Mouse (Mus musculus) limb, embryonic 12.5 days (tissue): Measurements from ENCODE around the gene Wfikkn1. TPM values are rescaled to one million over a fixed set of nuclear protein-coding genes. Genes with fewer than 3 reads are reported as not detected.

ENCODE experiments used
- ATAC-seq: fragments of 200-750 bp; cut with Nextera tagmentation; 2 replicates; pipeline ENCODE4 v1.8.0; 2017; ENCODE audit warnings: low read depth, moderate TSS enrichment; ENCODE audit not compliant: insufficient number of reproducible peaks, insufficient read depth, low FRiP score, low TSS enrichment
- H3K27ac ChIP-seq: fragments of 300-500 bp; sonication (generic); 2 replicates; pipeline ENCODE4 v1.5.1; 2016; ENCODE audit warnings: mild to moderate bottlenecking, moderate library complexity
- H3K27me3 ChIP-seq: fragments of 300-500 bp; sonication (generic); 2 replicates; pipeline ENCODE4 v1.6.1; 2016; ENCODE audit warnings: mild to moderate bottlenecking, moderate library complexity
- H3K36me3 ChIP-seq: fragments of 300-500 bp; sonication (generic); 2 replicates; pipeline ENCODE4 v1.6.1; 2016; ENCODE audit warnings: mild to moderate bottlenecking, moderate library complexity
- H3K4me1 ChIP-seq: fragments of 300-500 bp; sonication (generic); replicated peaks from 2 replicates; pipeline ENCODE4 v1.6.1; 2016
- H3K4me2 ChIP-seq: fragments of 300-500 bp; sonication (generic); 2 replicates; pipeline ENCODE4 v1.6.1; 2016; ENCODE audit warnings: mild to moderate bottlenecking, moderate library complexity
- H3K4me3 ChIP-seq: fragments of 300-500 bp; sonication (generic); replicated peaks from 2 replicates; pipeline ENCODE4 v1.5.1; 2016; ENCODE audit warnings: mild to moderate bottlenecking
- H3K9ac ChIP-seq: fragments of 300-500 bp; sonication (generic); replicated peaks from 2 replicates; pipeline ENCODE4 v1.6.1; 2016; ENCODE audit warnings: mild to moderate bottlenecking, moderate library complexity
- H3K9me3 ChIP-seq: fragments of 300-500 bp; sonication (generic); 2 replicates; pipeline ENCODE4 v1.6.1; 2016; ENCODE audit warnings: mild to moderate bottlenecking, moderate library complexity
- WGBS: fragments of 180-500 bp; shearing (Covaris S2); methylation state at CpG from one replicate; pipeline ENCODE4 v1.1.7; 2016; 5-methylcytosine and 5-hydroxymethylcytosine counted together
- polyA plus RNA-seq: library from polyadenylated mRNA; unstranded; fragments of >200 nt; fragmentation: Nextera tagmentation; extraction: Ambion mirVana; gene quantifications from 2 replicates; pipeline ENCODE4 v1.2.1, GENCODE M21; 2016

Wfikkn1 gene
- polyA plus RNA-seq, 1 experiment from 2014 or later = 0.54 TPM

DNA sequence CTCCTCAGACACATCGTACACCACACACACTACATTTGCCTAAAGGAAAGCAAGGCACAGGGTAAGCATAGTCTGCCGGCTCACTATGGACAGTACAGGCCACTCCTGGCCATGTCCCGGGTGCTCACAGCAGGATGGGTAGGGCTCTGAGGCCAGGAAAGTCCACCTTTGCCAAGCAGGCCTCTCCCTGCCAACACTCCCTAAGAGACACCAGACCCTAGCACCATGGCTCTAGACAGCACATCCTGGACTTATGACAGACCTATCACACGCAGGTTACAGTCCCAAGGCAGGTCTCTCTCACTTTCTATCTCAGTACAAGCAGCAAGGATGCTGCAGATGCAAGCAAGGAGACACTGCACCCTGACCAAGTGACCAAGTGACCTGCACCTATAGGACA lies 37.5 kb downstream of the Wfikkn1 start:
- Histone ChIP-seq H3K27me3 (no peaks in the 10 kb centered on the region), H3K27ac (no peak overlapping the region), H3K36me3 (peaks cover 76% of the 10 kb centered on the region), H3K4me3 (peak overlapping the region; percentile 88), H3K4me2 (peak overlapping the region; percentile 90), H3K9me3 (no peaks in the 10 kb centered on the region), H3K9ac (peak overlapping the region; percentile 87), H3K4me1 (peaks cover 17% of the 10 kb centered on the region)
- 91% methylated on average over 4 of the region's 4 CpGs for WGBS
- no peak for ATAC-seq

GRCm38 (mm10) chr17:25842509-25842908 lies 38.1 kb downstream of the Wfikkn1 start:
- Histone ChIP-seq H3K9ac (no peak overlapping the region), H3K4me2 (no peak overlapping the region), H3K36me3 (peaks cover 76% of the 10 kb centered on the region), H3K9me3 (no peaks in the 10 kb centered on the region), H3K4me1 (peaks cover 23% of the 10 kb centered on the region), H3K27ac (no peak overlapping the region), H3K4me3 (no peak overlapping the region), H3K27me3 (no peaks in the 10 kb centered on the region)
- ATAC-seq = no peak
- 84% methylated on average over 3 of the region's 3 CpGs for WGBS

DNA sequence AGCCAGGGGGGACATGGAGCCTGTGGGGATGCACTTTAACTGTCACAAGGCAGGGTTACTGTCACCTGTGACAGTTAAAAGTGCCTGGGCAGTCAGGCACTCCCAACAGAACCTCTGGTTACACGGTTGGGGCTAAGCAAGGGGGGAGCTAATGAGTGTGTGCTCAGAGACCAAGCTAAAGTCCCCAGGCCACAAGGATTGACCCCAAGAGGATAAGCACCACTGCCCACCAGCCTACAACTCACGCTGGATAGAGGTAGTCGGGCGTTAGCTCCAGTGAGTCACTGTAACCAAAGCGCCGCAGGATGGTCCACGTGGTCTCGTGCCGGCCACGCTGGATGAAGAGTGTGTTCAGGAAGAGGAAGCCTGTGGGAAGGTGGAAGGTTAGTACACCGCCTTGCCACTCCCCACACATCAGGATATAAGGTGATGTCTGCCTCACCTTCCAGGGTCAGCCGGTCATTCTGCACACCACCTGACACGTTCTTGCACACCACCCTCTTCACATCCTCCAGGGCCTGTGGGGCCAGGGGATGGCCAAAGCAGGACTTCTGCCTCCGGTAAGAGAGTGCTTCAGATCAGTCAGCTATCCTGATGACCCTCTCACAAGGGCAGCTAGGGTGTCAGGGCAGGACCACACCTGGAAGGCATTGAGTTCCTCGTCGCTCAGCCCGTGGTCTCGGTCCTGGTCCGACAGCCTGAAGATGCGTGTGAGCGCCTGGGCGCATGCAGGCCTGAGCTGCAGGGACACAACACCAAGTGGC lies 39.4 kb downstream of the Wfikkn1 start, which contains the start of gene Gm20683:
Gene Gm20683, minus strand, starts transcription at position 647 of the 764 bp plus-strand sequence.
- WGBS = 92% methylated on average over 22 of the region's 22 CpGs
- ATAC-seq = no peak
- H3K4me2 ChIP-seq = no peak within 1 kb of the TSS
- no peaks in the 10 kb centered on the region for H3K27me3 ChIP-seq
- H3K4me3 ChIP-seq = no peak within 1 kb of the TSS
- peaks cover 65% of the 10 kb centered on the region for H3K36me3 ChIP-seq
- H3K9ac ChIP-seq = no peak within 1 kb of the TSS
- H3K9me3 ChIP-seq = no peaks in the 10 kb centered on the region
- H3K27ac ChIP-seq = no peak within 1 kb of the TSS
- peaks cover 35% of the 10 kb centered on the region for H3K4me1 ChIP-seq

- WGBS = 93% methylated on average over 6 of the region's 6 CpGs
- Histone ChIP-seq H3K4me1 (peaks cover 37% of the 10 kb centered on the region), H3K36me3 (peaks cover 62% of the 10 kb centered on the region), H3K27ac (no peak overlapping the region), H3K9ac (no peak overlapping the region), H3K27me3 (no peaks in the 10 kb centered on the region), H3K9me3 (no peaks in the 10 kb centered on the region), H3K4me2 (no peak overlapping the region), H3K4me3 (no peak overlapping the region)
- no peak for ATAC-seq
Measured at GRCm38 (mm10) chr17:25840519-25840918, 40.1 kb downstream of the Wfikkn1 start.

DNA sequence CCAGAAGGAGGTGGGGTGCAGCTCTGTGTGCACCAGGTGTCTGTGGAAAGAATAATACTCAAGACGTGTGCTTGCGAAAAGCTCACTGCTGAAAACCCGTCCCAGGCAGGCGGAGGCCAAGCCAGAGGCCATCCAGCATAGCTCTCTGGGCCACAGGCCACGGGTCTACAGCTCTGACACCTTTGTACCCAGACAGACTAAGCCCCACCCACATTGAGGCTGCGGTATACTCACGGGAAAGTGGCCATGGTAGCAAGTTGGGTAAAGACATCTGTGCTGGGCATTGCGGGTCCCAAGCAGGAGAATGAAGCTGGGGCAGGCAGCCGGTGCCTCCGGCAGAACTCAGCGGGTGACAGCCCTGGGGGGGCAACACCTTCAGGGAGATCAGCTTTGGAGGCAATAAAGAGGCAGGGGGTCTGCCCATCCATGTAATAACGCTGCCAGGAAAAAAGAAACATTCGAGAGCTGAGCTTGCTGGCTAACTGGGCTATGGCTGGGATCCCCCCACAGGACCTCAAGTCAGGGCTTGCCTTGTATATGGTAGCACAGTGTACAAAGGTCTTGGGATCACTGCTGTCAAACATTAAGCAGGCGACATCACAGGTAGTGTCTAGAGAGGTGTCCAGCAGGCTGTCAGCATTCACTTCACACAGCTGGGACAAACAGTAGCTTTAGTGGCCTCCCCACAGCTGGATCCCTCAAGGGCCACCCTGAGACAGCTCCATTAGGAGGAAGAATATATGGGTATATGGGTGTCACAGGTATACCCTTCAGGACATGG lies 41.0 kb downstream of the Wfikkn1 start:
- no peak for ATAC-seq
- Histone ChIP-seq H3K9me3 (no peaks in the 10 kb centered on the region), H3K27me3 (no peaks in the 10 kb centered on the region), H3K36me3 (peaks cover 64% of the 10 kb centered on the region), H3K9ac (no peak overlapping the region), H3K4me1 (peaks cover 39% of the 10 kb centered on the region), H3K4me3 (no peak overlapping the region), H3K27ac (no peak overlapping the region), H3K4me2 (no peak overlapping the region)
- 85% methylated on average over 14 of the region's 14 CpGs for WGBS

DNA sequence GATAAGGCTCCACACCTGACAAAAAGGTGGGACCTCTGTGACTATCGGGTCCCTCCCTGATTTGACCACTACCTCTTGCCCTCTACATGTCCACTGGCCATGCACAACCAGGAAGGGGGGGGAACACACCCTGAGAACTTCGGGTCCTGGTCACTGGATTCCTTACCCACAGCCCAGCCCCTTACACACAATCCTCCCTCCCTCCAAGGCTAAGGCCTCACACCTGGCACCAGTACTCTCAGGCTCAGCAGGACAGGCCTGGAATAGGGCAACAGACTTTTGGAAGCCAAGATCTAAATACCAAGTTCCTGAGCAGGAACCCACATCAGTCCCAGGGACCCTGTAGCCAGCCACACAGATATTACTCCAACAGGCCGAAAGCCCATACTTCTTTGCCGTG lies 41.8 kb downstream of the Wfikkn1 start:
- H3K4me2 ChIP-seq = no peak overlapping the region
- peaks cover 66% of the 10 kb centered on the region for H3K36me3 ChIP-seq
- H3K4me1 ChIP-seq = peaks cover 45% of the 10 kb centered on the region
- ATAC-seq = no peak
- no peaks in the 10 kb centered on the region for H3K27me3 ChIP-seq
- H3K4me3 ChIP-seq = no peak overlapping the region
- WGBS = 90% methylated on average over 4 of the region's 4 CpGs
- H3K27ac ChIP-seq = no peak overlapping the region
- no peak overlapping the region for H3K9ac ChIP-seq
- no peaks in the 10 kb centered on the region for H3K9me3 ChIP-seq

- Histone ChIP-seq H3K4me1 (peaks cover 40% of the 10 kb centered on the region), H3K36me3 (peaks cover 65% of the 10 kb centered on the region), H3K4me2 (peak overlapping the region; percentile 82), H3K27ac (no peak overlapping the region), H3K9ac (peak overlapping the region; percentile 57; the same call in 1 of the 2 replicates), H3K9me3 (no peaks in the 10 kb centered on the region), H3K27me3 (no peaks in the 10 kb centered on the region), H3K4me3 (no peak overlapping the region; the same call in 1 of the 2 replicates)
- ATAC-seq = no peak
- 61% methylated on average over 3 of the region's 3 CpGs for WGBS
Measured at GRCm38 (mm10) chr17:25837533-25837932, 43.1 kb downstream of the Wfikkn1 start.

GRCm38 (mm10) chr17:25837076-25837410 lies 43.6 kb downstream of the Wfikkn1 start, which contains the start of gene Rhbdl1:
Rhbdl1 (minus strand) TSS chr17:25837295.
- no peak for ATAC-seq
- 3% methylated on average over 29 of the region's 29 CpGs for WGBS
- H3K36me3 ChIP-seq = peaks cover 60% of the 10 kb centered on the region
- H3K9me3 ChIP-seq = no peaks in the 10 kb centered on the region
- H3K27ac ChIP-seq = no peak within 1 kb of the TSS
- peak within 1 kb of the TSS; percentile 37 for H3K4me3 ChIP-seq
- H3K4me2 ChIP-seq = peak within 1 kb of the TSS; percentile 82
- H3K9ac ChIP-seq = peak within 1 kb of the TSS; percentile 57
- H3K4me1 ChIP-seq = peaks cover 41% of the 10 kb centered on the region
- H3K27me3 ChIP-seq = no peaks in the 10 kb centered on the region

DNA sequence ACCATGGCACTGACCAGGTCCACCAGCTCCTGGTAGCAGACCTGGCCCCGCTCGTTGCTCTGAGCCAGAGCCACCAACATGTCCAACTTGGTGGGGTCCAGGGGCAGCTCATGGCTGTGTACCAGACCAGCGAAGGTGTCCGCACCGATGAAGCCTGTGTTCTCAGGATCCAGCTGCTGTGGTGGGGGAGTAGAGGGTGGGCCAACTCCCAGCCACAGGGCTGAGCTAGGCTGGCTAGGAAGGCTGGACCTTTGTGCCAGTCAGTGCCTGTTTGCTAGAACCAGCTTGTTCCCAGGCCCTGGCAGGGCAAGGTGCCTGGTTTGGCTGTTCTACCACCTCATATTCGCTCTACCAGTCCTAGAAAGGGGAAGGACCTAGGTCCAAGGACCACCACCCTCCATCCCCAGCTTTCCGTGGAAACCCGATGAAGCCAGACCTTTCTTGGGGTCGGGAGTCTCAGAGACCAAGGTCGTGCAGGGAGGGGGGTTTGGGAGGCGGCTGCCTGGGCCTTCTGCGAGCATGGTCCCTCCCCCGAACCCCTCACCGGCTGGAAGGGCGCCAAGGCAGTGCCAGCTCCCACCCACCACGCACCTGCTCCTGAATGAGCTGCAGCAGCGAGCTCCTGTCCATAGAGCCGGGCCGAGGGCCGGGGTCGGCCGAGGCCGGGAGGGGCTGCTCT lies 44.1 kb downstream of the Wfikkn1 start:
- Histone ChIP-seq H3K36me3 (peaks cover 60% of the 10 kb centered on the region), H3K27me3 (no peaks in the 10 kb centered on the region), H3K4me2 (peak overlapping the region; percentile 82), H3K9me3 (no peaks in the 10 kb centered on the region), H3K27ac (no peak overlapping the region), H3K4me3 (peak overlapping the region; percentile 37), H3K9ac (peak overlapping the region; percentile 57), H3K4me1 (peaks cover 46% of the 10 kb centered on the region)
- WGBS = 22% methylated on average over 23 of the region's 23 CpGs
- no peak for ATAC-seq

DNA sequence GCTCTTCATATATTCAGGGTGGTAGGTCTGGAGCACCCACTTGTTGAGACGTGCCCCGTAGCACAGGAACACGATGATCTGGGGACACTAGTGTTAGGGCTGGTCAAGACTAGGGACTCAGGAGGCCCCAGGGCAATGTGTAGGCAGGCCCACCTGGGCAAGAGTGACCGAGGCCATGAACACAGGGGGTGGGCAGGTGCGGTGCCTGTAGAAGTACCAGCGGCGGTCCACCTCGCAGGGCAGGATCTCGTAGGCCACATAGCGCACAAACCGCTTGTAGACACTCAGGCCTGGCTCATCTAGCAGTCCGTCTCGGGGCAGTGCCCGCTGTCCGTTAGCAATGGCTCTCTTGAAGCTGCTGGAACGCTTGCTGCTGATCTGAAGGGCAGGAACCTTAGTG lies 44.8 kb downstream of the Wfikkn1 start:
- Histone ChIP-seq H3K4me2 (peak overlapping the region; percentile 98; the same call in 1 of the 2 replicates), H3K4me1 (peaks cover 53% of the 10 kb centered on the region), H3K27ac (no peak overlapping the region), H3K36me3 (peaks cover 60% of the 10 kb centered on the region), H3K9ac (no peak overlapping the region), H3K9me3 (no peaks in the 10 kb centered on the region), H3K4me3 (peak overlapping the region; percentile 37; the same call in 1 of the 2 replicates), H3K27me3 (no peaks in the 10 kb centered on the region)
- 90% methylated on average over 16 of the region's 16 CpGs for WGBS
- ATAC-seq = no peak

DNA sequence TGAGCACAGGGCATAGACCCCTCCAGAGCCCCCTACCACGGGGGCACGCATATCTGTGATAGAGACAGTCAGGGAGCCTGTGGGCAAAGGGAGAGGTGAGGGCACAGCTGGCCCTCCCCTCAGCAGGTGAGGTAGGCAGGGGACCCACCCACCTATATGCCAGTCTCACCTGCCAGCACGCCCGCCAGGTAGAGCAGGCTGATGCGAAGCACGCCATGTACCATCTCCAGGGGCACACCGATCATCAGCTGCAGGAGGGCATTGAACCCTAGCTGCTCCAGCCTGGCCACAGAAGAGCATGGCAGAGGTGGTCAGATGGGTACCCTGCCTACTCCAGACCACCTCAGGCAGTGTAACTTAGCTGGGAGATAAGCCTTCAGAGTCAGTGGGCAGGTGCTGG lies 45.4 kb downstream of the Wfikkn1 start:
- WGBS = 95% methylated on average over 7 of the region's 7 CpGs
- Histone ChIP-seq H3K4me2 (peak overlapping the region; percentile 98; the same call in 1 of the 2 replicates), H3K4me1 (peaks cover 57% of the 10 kb centered on the region)

More for the DNA sequence above, 45.4 kb downstream of the Wfikkn1 start:
- Histone ChIP-seq H3K36me3 (peaks cover 60% of the 10 kb centered on the region), H3K9ac (no peak overlapping the region), H3K27ac (no peak overlapping the region), H3K9me3 (no peaks in the 10 kb centered on the region), H3K27me3 (no peaks in the 10 kb centered on the region), H3K4me3 (0 out of 2 replicates have a peak overlapping the region, but pooled peaks have one; percentile 37)
- no peak for ATAC-seq
